Mouse (Mus musculus) MEL (cell line): ENCODE data around the gene Ggct. TPM values are rescaled to one million over a fixed set of nuclear protein-coding genes. Genes with fewer than 3 reads are reported as not detected.

Source experiments
- DNase-seq: peaks from one replicate; pipeline ENCODE4 v3.0.0; 2011; ENCODE audit warnings: low read depth, low spot score
- H3K27ac ChIP-seq: 2 replicates; pipeline ENCODE4 v1.5.1; 2012; ENCODE audit warnings: low read depth, mild to moderate bottlenecking, control low read depth, low read length, moderate library complexity; ENCODE audit not compliant: control insufficient read depth
- H3K27me3 ChIP-seq, 2 experiments: fragments of 150-350 bp in 1 of 2; sonication (generic) in 1 of 2; 2 replicates each; pipeline ENCODE4 v1.6.1; 2012; ENCODE audit warnings: low read length in 2 of 2, mild to moderate bottlenecking in 2 of 2, improper control_type of control experiment in 1 of 2, moderate library complexity in 1 of 2; ENCODE audit not compliant: insufficient read depth in 2 of 2, control insufficient read depth in 1 of 2
- H3K36me3 ChIP-seq, 2 experiments: 2 replicates each; pipeline ENCODE4 v1.6.1; 2012 to 2014; ENCODE audit warnings: low read length in 2 of 2, improper control_type of control experiment in 1 of 2, inconsistent platforms in 1 of 2, mild to moderate bottlenecking in 1 of 2; ENCODE audit not compliant: insufficient read depth in 2 of 2, control insufficient read depth in 1 of 2
- H3K4me1 ChIP-seq, 2 experiments: fragments of 150-350 bp in 1 of 2; sonication (generic) in 1 of 2; 2 replicates each; pipeline ENCODE4 v1.6.1; 2012; ENCODE audit warnings: low read length in 2 of 2, improper control_type of control experiment in 1 of 2, mild to moderate bottlenecking in 1 of 2; ENCODE audit not compliant: insufficient read depth in 2 of 2, control insufficient read depth in 1 of 2
- H3K4me3 ChIP-seq, 2 experiments: fragments of 150-350 bp in 1 of 2; sonication (generic) in 1 of 2; 2 replicates each; pipeline ENCODE4 v1.5.1; 2012; ENCODE audit warnings: low read depth in 2 of 2, low read length in 2 of 2, mild to moderate bottlenecking in 2 of 2, moderate library complexity in 2 of 2, control low read depth in 1 of 2, improper control_type of control experiment in 1 of 2; ENCODE audit not compliant: control insufficient read depth in 1 of 2, insufficient read depth in 1 of 2
- H3K79me2 ChIP-seq: 2 replicates; pipeline ENCODE4 v1.6.1; 2012; ENCODE audit warnings: mild to moderate bottlenecking, low read length, moderate library complexity; ENCODE audit not compliant: control insufficient read depth, poor library complexity, insufficient read depth
- H3K9ac ChIP-seq: 2 replicates; pipeline ENCODE4 v1.6.1; 2012; ENCODE audit warnings: low read depth, mild to moderate bottlenecking, control low read depth, low read length, moderate library complexity; ENCODE audit not compliant: control insufficient read depth, poor library complexity, severe bottlenecking
- H3K9me3 ChIP-seq: fragments of 150-350 bp; sonication (generic); replicated peaks from 2 replicates; pipeline ENCODE4 v1.6.1; 2012; ENCODE audit warnings: mild to moderate bottlenecking, low read length, improper control_type of control experiment, moderate library complexity; ENCODE audit not compliant: insufficient read depth
- BHLHE40 ChIP-seq: IDR thresholded peaks from 2 replicates; pipeline ENCODE4 v1.6.1; 2012; ENCODE audit warnings: low read depth, mild to moderate bottlenecking, inconsistent platforms, low read length, improper control_type of control experiment, borderline replicate concordance
- CHD1 ChIP-seq: IDR thresholded peaks from 2 replicates; pipeline ENCODE4 v1.6.1; 2012; ENCODE audit warnings: low read depth, mild to moderate bottlenecking, inconsistent platforms, low read length, improper control_type of control experiment
- CHD2 ChIP-seq: IDR thresholded peaks from 2 replicates; pipeline ENCODE4 v1.6.1; 2011; ENCODE audit warnings: low read length, improper control_type of control experiment
- CTCF ChIP-seq, 3 experiments: IDR thresholded peaks in 2 of 3; conservative IDR thresholded peaks in 1 of 3; 2 replicates each; pipeline ENCODE4 v1.5.1; 2011 to 2012; ENCODE audit warnings: low read length in 3 of 3, low read depth in 2 of 3, mild to moderate bottlenecking in 2 of 3, improper control_type of control experiment in 1 of 3, inconsistent platforms in 1 of 3, mixed read lengths in 1 of 3, moderate library complexity in 1 of 3; ENCODE audit not compliant: control insufficient read depth in 1 of 3, insufficient read depth in 1 of 3, poor library complexity in 1 of 3, severe bottlenecking in 1 of 3
- E2F4 ChIP-seq: IDR thresholded peaks from 2 replicates; pipeline ENCODE4 v1.6.1; 2011; ENCODE audit warnings: low read depth, low read length, improper control_type of control experiment, borderline replicate concordance
- ELF1 ChIP-seq: IDR thresholded peaks from 2 replicates; pipeline ENCODE4 v1.6.1; 2014; ENCODE audit warnings: low read depth, mild to moderate bottlenecking, inconsistent platforms, low read length, improper control_type of control experiment, moderate library complexity
- EP300 ChIP-seq, 2 experiments: IDR thresholded peaks; 2 replicates each; pipeline ENCODE4 v1.6.1; 2011; ENCODE audit warnings: improper control_type of control experiment in 2 of 2, low read length in 2 of 2, low read depth in 1 of 2, mild to moderate bottlenecking in 1 of 2
- ETS1 ChIP-seq: IDR thresholded peaks from 2 replicates; pipeline ENCODE4 v1.6.1; 2012; ENCODE audit warnings: low read depth, mild to moderate bottlenecking, inconsistent platforms, low read length, improper control_type of control experiment, moderate library complexity
- GABPA ChIP-seq: IDR thresholded peaks from 2 replicates; pipeline ENCODE4 v1.6.1; 2012; ENCODE audit warnings: low read depth, mild to moderate bottlenecking, inconsistent platforms, low read length, improper control_type of control experiment, moderate library complexity
- GATA1 ChIP-seq: IDR thresholded peaks from 2 replicates; pipeline ENCODE4 v1.6.1; 2011; ENCODE audit warnings: low read depth, low read length, improper control_type of control experiment
- JUND ChIP-seq: IDR thresholded peaks from 2 replicates; pipeline ENCODE4 v1.6.1; 2011; ENCODE audit warnings: low read depth, mild to moderate bottlenecking, improper control_type of control experiment, low read length
- KAT2A ChIP-seq: conservative IDR thresholded peaks from 2 replicates; pipeline ENCODE4 v1.6.1; 2012; ENCODE audit warnings: low read depth, low read length, improper control_type of control experiment, inconsistent platforms
- MAFK ChIP-seq: IDR thresholded peaks from 2 replicates; pipeline ENCODE4 v1.6.1; 2011; ENCODE audit warnings: low read depth, mild to moderate bottlenecking, low read length, improper control_type of control experiment, borderline replicate concordance
- MAX ChIP-seq: IDR thresholded peaks from 2 replicates; pipeline ENCODE4 v1.6.1; 2011; ENCODE audit warnings: low read length, improper control_type of control experiment
- MAZ ChIP-seq: IDR thresholded peaks from 2 replicates; pipeline ENCODE4 v1.6.1; 2012; ENCODE audit warnings: low read depth, mild to moderate bottlenecking, inconsistent platforms, low read length, improper control_type of control experiment
- MEF2A ChIP-seq: IDR thresholded peaks from 2 replicates; pipeline ENCODE4 v1.6.1; 2014; ENCODE audit warnings: low read depth, mild to moderate bottlenecking, inconsistent platforms, low read length, improper control_type of control experiment; ENCODE audit not compliant: poor library complexity, insufficient replicate concordance, severe bottlenecking; ENCODE audit errors: extremely low read depth
- MXI1 ChIP-seq: IDR thresholded peaks from 2 replicates; pipeline ENCODE4 v1.6.1; 2011; ENCODE audit warnings: mild to moderate bottlenecking, low read depth, low read length, improper control_type of control experiment
- MYB ChIP-seq: IDR thresholded peaks from 2 replicates; pipeline ENCODE4 v1.6.1; 2011; ENCODE audit warnings: mild to moderate bottlenecking, low read depth, low read length, improper control_type of control experiment
- MYC ChIP-seq: IDR thresholded peaks from 2 replicates; pipeline ENCODE4 v1.6.1; 2011; ENCODE audit warnings: low read depth, mild to moderate bottlenecking, low read length, improper control_type of control experiment, moderate library complexity
- NELFE ChIP-seq: IDR thresholded peaks from 2 replicates; pipeline ENCODE4 v1.6.1; 2011; ENCODE audit warnings: low read depth, low read length, improper control_type of control experiment
- NRF1 ChIP-seq: IDR thresholded peaks from 2 replicates; pipeline ENCODE4 v1.6.1; 2014; ENCODE audit warnings: low read depth, mild to moderate bottlenecking, inconsistent platforms, low read length, improper control_type of control experiment, moderate library complexity; ENCODE audit not compliant: poor library complexity, insufficient read depth, severe bottlenecking
- POLR2A ChIP-seq, 2 experiments: IDR thresholded peaks; 2 replicates each; pipeline ENCODE4 v1.6.1; 2011 to 2012; ENCODE audit warnings: low read length in 2 of 2, mild to moderate bottlenecking in 2 of 2, control low read depth in 1 of 2, improper control_type of control experiment in 1 of 2, low read depth in 1 of 2, moderate library complexity in 1 of 2; ENCODE audit not compliant: control insufficient read depth in 1 of 2, insufficient read depth in 1 of 2, poor library complexity in 1 of 2
- POLR2AphosphoS2 ChIP-seq: IDR thresholded peaks from 2 replicates; pipeline ENCODE4 v1.6.1; 2011; ENCODE audit warnings: low read length, improper control_type of control experiment
- POLR2AphosphoS5 ChIP-seq: IDR thresholded peaks from 2 replicates; pipeline ENCODE4 v1.6.1; 2012; ENCODE audit warnings: low read depth, borderline replicate concordance, mild to moderate bottlenecking, inconsistent platforms, low read length, moderate library complexity, mixed read lengths
- RAD21 ChIP-seq: IDR thresholded peaks from 2 replicates; pipeline ENCODE4 v1.6.1; 2011; ENCODE audit warnings: mild to moderate bottlenecking, low read depth, low read length, improper control_type of control experiment
- RCOR1 ChIP-seq: IDR thresholded peaks from 2 replicates; pipeline ENCODE4 v1.6.1; 2012; ENCODE audit warnings: low read depth, mild to moderate bottlenecking, inconsistent platforms, low read length, improper control_type of control experiment
- SIN3A ChIP-seq: IDR thresholded peaks from 2 replicates; pipeline ENCODE4 v1.6.1; 2012; ENCODE audit warnings: low read length, improper control_type of control experiment, inconsistent platforms
- SMC3 ChIP-seq: IDR thresholded peaks from 2 replicates; pipeline ENCODE4 v1.6.1; 2011; ENCODE audit warnings: low read depth, low read length, improper control_type of control experiment
- TAL1 ChIP-seq: IDR thresholded peaks from 2 replicates; pipeline ENCODE4 v1.6.1; 2012; ENCODE audit warnings: mild to moderate bottlenecking, inconsistent platforms, low read length, moderate library complexity, mixed read lengths
- TBP ChIP-seq: IDR thresholded peaks from 2 replicates; pipeline ENCODE4 v1.8.0; 2011; ENCODE audit warnings: low read depth, low read length, improper control_type of control experiment
- TCF12 ChIP-seq: IDR thresholded peaks from 2 replicates; pipeline ENCODE4 v1.6.1; 2014; ENCODE audit warnings: low read depth, mild to moderate bottlenecking, inconsistent platforms, low read length, improper control_type of control experiment, moderate library complexity
- UBTF ChIP-seq: IDR thresholded peaks from 2 replicates; pipeline ENCODE4 v1.6.1; 2012; ENCODE audit warnings: low read depth, mild to moderate bottlenecking, inconsistent platforms, low read length, improper control_type of control experiment, moderate library complexity, borderline replicate concordance; ENCODE audit not compliant: insufficient read depth
- USF1 ChIP-seq: IDR thresholded peaks from 2 replicates; pipeline ENCODE4 v1.6.1; 2014; ENCODE audit warnings: low read depth, mild to moderate bottlenecking, inconsistent platforms, low read length, improper control_type of control experiment, moderate library complexity
- USF2 ChIP-seq, 2 experiments: IDR thresholded peaks; 2 replicates each; pipeline ENCODE4 v1.6.1; 2011 to 2012; ENCODE audit warnings: improper control_type of control experiment in 2 of 2, low read length in 2 of 2, borderline replicate concordance in 1 of 2, inconsistent platforms in 1 of 2, low read depth in 1 of 2, mild to moderate bottlenecking in 1 of 2; ENCODE audit not compliant: insufficient read depth in 1 of 2
- ZC3H11A ChIP-seq: IDR thresholded peaks from 2 replicates; pipeline ENCODE4 v1.6.1; 2012; ENCODE audit warnings: low read depth, mild to moderate bottlenecking, inconsistent platforms, low read length, improper control_type of control experiment
- ZKSCAN1 ChIP-seq: IDR thresholded peaks from 2 replicates; pipeline ENCODE4 v1.6.1; 2012; ENCODE audit warnings: low read depth, mild to moderate bottlenecking, inconsistent platforms, low read length, improper control_type of control experiment, moderate library complexity
- polyA plus RNA-seq, 2 experiments: library from polyadenylated mRNA; stranded (reverse) in 1 of 2; unstranded in 1 of 2; fragments of >175 nt in 1 of 2; fragments of >200 nt in 1 of 2; gene quantifications; 2 replicates each; pipeline versions ENCODE4 v1.2.1 to v1.2.4; 2012; ENCODE audit warnings: low replicate concordance in 2 of 2, low read depth in 1 of 2; ENCODE audit not compliant: insufficient read length in 2 of 2, insufficient read depth in 1 of 2, missing spikeins in 1 of 2
- total RNA-seq: library from RNA; depleted of rRNA; stranded (reverse); fragments of 300-350 nt; gene quantifications from 2 replicates; pipeline ENCODE4 v1.2.3, GENCODE M21; 2012; rRNA removed

Gene Ggct
- total RNA-seq (19.1 and 23.7 TPM in 2 replicates), polyA plus RNA-seq (10 to 100 TPM in 1 of 2 experiments, not detected in 1; 41.6 TPM)

DNA sequence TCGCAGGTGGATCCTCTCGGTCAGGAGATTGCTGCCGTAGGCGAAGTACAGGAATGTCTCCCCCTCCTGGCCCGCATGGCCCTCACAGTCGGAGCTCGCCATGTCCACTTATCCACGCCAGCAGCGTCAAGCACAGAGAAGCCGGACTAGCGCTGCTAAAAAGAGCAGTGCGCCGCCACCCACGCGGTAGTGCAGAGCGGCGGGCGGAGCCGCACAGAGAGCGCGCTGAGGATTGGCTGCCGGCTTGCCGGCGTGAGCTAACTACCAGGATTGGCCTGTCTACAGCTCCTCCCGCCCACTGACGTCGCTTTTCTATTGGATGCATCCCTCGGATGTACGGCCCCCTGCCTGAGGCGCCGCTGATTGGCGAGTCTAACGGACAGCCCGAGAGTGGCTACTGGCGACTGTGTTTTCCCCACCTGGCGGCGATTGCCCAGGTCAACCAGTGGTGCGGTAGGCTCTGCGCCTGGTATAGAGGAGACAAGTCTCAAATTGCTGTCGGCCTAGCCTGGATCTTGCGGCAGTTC is at the start of gene Ggct:
Gene Ggct (minus strand): TSS at position 217 of the 527 bp plus-strand sequence.
- Histone ChIP-seq H3K9me3 (no peaks in the 10 kb centered on the region), H3K9ac (peak within 1 kb of the TSS; percentile 68), H3K79me2 (peaks cover 2% of the 10 kb centered on the region), H3K27me3 (no peaks in the 10 kb centered on the region; a peak in 1 of 4 replicates), H3K27ac (peak within 1 kb of the TSS; percentile 53), H3K4me3 (peak within 1 kb of the TSS; percentile 62 to 81), H3K36me3 (peaks cover 0 to 16% of the 10 kb centered on the region in 2 experiments; a peak in 2 of 4 replicates), H3K4me1 (peaks cover 0 to 16% of the 10 kb centered on the region in 2 experiments; a peak in 3 of 4 replicates)
- DNase-seq = peak; percentile 96
- TF ChIP-seq JUND (no peak), MAZ (0 out of 2 replicates have a peak, but pooled peaks have one; percentile 38), TBP (peak; percentile 84), MYC (peak; percentile 72), EP300 (IDR thresholded peaks at IDR 0.05; ENCODE audit: low read depth in 1 of 2, low read length in 2 of 2) (peak in 1 of 2 experiments; percentile 20; a peak in 1 of 4 replicates), UBTF (no peak), NRF1 (peak; percentile 24; the same call in 1 of the 2 replicates), MAFK (no peak), CHD1 (no peak), TCF12 (peak; percentile 36; the same call in 1 of the 2 replicates), MEF2A (no peak), RAD21 (no peak), POLR2AphosphoS2 (0 out of 2 replicates have a peak, but pooled peaks have one; percentile 64), MAX (peak; percentile 86), E2F4 (0 out of 2 replicates have a peak, but pooled peaks have one; percentile 49), GATA1 (no peak), ETS1 (0 out of 2 replicates have a peak, but pooled peaks have one; percentile 4), NELFE (peak; percentile 85), ZC3H11A (no peak), GABPA (no peak), POLR2AphosphoS5 (no peak), TAL1 (no peak), MYB (no peak), CHD2 (no peak), BHLHE40 (no peak), POLR2A (IDR thresholded peaks at IDR 0.05; ENCODE audit: control insufficient read depth in 1 of 2, insufficient read depth in 1 of 2, low read depth in 1 of 2, low read length in 2 of 2, poor library complexity in 1 of 2) (peak; percentile 26 to 86; a peak in 3 of 4 replicates), USF1 (no peak), USF2 (IDR thresholded peaks at IDR 0.05; ENCODE audit: borderline replicate concordance in 1 of 2, insufficient read depth in 1 of 2, low read depth in 1 of 2, low read length in 2 of 2) (no peak), MXI1 (peak; percentile 92), ZKSCAN1 (no peak), CTCF (IDR thresholded peaks at IDR 0.05 in 2 of 3, conservative IDR thresholded peaks at IDR 0.05 in 1 of 3; ENCODE audit: control insufficient read depth in 1 of 3, insufficient read depth in 1 of 3, low read depth in 2 of 3, low read length in 3 of 3, poor library complexity in 1 of 3, severe bottlenecking in 1 of 3) (peak in 2 of 3 experiments; percentile 23 to 25; a peak in 3 of 6 replicates), RCOR1 (no peak), SIN3A (peak; percentile 72), KAT2A (no peak), ELF1 (no peak), SMC3 (peak; percentile 17; the same call in 1 of the 2 replicates)
